ENCODE assay signal across 18 mouse cellular contexts in genomic region chr2:169887921-169888320, GRCm38 (mm10).
"Had no signal": no experiment of that assay in that cellular context is flagged by ENCODE, and none has a peak within 500 bp of the region (broad histone marks: within the 10 kb centered on the region; RNA-seq: fewer than 3 reads in every experiment).

No protein-coding gene starts in this region.

- DNase-seq: lung, adult 18-20 months; lung, embryonic 14.5 days; lung, postnatal 14 days; lung, postnatal 36 days; retina, postnatal 1 day; right cerebral cortex, adult 18-20 months; right cerebral cortex, postnatal 25 days; right cerebral cortex, postnatal 4 days; spleen, adult 18-20 months; thymus, adult 18-20 months; thymus, postnatal 14 days; thymus, postnatal 36 days had no signal

- H3K4me2 ChIP-seq: lung, embryonic 14.5 days; midbrain, embryonic 11.5 days; midbrain, embryonic 13.5 days; midbrain, embryonic 15.5 days; neural tube, embryonic 12.5 days had no signal

- H3K9me3 ChIP-seq: midbrain, embryonic 13.5 days; midbrain, embryonic 15.5 days; neural tube, embryonic 12.5 days had no signal

- H3K27ac ChIP-seq: macrophage; midbrain, embryonic 13.5 days; midbrain, embryonic 15.5 days; neural tube, embryonic 12.5 days had no signal

- ATAC-seq: midbrain, embryonic 13.5 days; midbrain, embryonic 15.5 days had no signal

- H3K36me3 ChIP-seq: midbrain, embryonic 13.5 days; midbrain, embryonic 15.5 days had no signal

- H3K9ac ChIP-seq: lung, embryonic 14.5 days; midbrain, embryonic 13.5 days; midbrain, embryonic 15.5 days; neural tube, embryonic 12.5 days had no signal

- H3K4me1 ChIP-seq: megakaryocyte, embryonic 14.5 days had no signal

- H3K27me3 ChIP-seq: megakaryocyte, embryonic 14.5 days; midbrain, embryonic 13.5 days; midbrain, embryonic 15.5 days; neural tube, embryonic 12.5 days had no signal

- H3K4me3 ChIP-seq: megakaryocyte, embryonic 14.5 days; midbrain, embryonic 13.5 days; midbrain, embryonic 15.5 days; neural tube, embryonic 12.5 days had no signal
